Mouse (Mus musculus): ENCODE data around the gene A030003K21Rik.

A030003K21Rik gene

GRCm38 (mm10) chr1:82913025-82913424 is 30.2 kb downstream of the A030003K21Rik start, which contains the start of gene A030005L19Rik:
A030005L19Rik (plus strand) TSS chr1:82913325.
- no peak for DNase-seq (ENCODE audit: low spot score in 2 of 2)

GRCm38 (mm10) chr1:82905886-82906285 is 37.3 kb downstream of the A030003K21Rik start:
- no peak for DNase-seq (ENCODE audit: low spot score in 2 of 2)

DNA sequence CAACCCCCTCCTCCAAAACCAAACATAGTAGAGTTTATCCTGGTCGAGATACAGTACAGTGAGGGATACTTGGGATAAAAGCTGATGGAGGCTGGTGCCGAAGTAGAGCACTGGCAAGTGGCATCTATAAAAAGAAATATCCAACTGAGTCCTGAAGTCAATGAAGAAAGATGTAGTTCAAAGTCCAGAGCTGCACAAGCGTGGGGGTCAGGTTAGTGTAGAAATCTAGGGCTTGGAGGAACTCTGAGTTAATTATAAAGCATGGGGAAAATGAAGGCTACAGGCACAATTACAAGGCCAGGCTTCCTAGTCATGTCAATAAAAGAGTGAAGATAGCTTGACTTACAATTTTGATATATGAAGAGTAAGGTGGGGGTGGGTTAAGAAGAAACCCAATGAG is 42.0 kb downstream of the A030003K21Rik start:
- DNase-seq (ENCODE audit: low spot score in 2 of 2), result no peak

GRCm38 (mm10) chr1:82900567-82900966 is 42.6 kb downstream of the A030003K21Rik start:
- peak; percentile 16 to 22 for DNase-seq (ENCODE audit: low spot score in 2 of 2)

GRCm38 (mm10) chr1:82893269-82893668 is 49.9 kb downstream of the A030003K21Rik start:
- no peak for DNase-seq (ENCODE audit: low spot score in 2 of 2)
